Mouse (Mus musculus) gastrocnemius, postnatal 36 days (tissue): ENCODE data around the gene Gtdc1. TPM values are rescaled to one million over a fixed set of nuclear protein-coding genes. Genes with fewer than 3 reads are reported as not detected.
A peak's percentile ranks its signal among the peaks of the same experiment; 100 is the strongest.

ENCODE experiments used
- DNase-seq, 2 experiments: peaks; one replicate each; pipeline ENCODE4 v3.0.0; 2022
- intact Hi-C: fragments of 180-260 bp; cut with DNase I; formaldehyde crosslinking; loops from one replicate; pipeline ENCODE4 v1.15.1; 2025
- total RNA-seq, 2 experiments: library from RNA; stranded (reverse); gene quantifications; 2 replicates each; pipeline ENCODE4 v1.2.3; 2021

Gtdc1 gene
- total RNA-seq, 2 experiments from 2014 or later, result 22.9 to 28.9 TPM

DNA sequence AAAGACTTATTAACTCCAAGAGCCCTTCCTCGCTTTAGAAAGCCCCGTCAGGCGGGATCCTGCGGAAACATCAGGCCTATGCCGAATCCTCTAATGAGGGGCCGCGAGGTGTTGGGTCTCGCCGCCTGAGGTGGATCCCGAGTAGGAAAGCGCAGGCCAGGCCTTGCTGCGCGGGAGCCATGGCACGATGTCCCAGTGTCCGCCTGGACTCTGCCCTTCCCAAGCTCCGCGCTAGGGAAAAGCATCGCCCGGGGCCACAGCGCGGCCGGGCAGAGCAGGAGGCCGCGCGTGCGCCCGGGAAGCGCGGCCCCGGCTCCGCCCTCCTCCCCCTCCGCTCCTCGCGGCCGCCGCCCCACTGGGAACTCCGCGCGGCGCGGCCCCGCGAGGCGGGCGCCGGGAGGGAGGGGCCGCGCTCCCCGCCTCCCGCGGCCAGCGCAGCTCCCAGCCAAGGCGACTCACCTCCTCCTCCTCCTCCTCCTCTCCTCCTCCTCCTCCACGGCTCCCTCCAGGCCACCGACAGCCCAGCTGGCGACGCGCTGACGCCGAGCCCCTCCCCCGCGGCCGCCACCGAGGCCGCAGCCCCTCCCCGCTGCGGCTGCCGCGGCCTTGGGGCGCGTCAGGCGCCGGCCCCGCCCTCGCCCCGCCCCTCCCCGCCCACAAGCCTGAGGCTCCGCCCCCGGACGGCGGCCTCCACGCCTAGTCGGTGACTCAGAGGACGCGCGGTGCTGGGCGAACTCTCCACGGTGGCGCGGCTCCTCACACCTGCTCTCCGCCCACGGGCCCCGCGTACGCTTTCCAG lies 575 bp downstream of the Gtdc1 start:
- intact Hi-C loops, result loop anchor here (2.0 kb wide), 2 partner anchors 182 to 190 kb away; partner anchors contain the start of gene Zeb2
- peak; percentile 82 to 85 for DNase-seq

DNA sequence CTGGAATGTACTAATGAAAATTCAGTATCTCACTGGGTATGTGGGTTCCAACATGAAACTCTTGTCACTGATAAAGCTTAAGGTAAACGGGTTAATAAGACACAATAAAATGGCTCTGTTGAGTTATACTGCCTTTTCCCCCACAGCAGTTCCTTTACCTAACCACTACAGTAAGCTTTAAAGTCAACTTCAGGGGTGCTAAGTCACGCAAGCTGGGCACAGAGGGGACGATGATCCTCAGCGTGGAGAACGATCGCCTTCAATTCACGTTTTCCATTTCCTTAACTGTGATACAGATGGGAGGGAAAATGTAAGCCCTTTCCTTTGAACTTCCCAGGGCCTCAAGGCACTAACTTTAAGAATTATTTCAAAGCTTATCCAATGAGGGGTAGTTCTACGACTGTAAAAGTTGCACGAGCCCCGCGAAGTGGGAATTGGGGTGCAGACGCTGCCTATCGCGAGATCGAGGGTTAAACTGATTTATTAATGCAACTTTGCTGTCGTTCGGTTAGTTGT lies 1.2 kb downstream of the Gtdc1 start:
- intact Hi-C loops, result loop anchor here (2.0 kb wide), 2 partner anchors 183 to 191 kb away; partner anchors contain the start of gene Zeb2
- no peak for DNase-seq

DNA sequence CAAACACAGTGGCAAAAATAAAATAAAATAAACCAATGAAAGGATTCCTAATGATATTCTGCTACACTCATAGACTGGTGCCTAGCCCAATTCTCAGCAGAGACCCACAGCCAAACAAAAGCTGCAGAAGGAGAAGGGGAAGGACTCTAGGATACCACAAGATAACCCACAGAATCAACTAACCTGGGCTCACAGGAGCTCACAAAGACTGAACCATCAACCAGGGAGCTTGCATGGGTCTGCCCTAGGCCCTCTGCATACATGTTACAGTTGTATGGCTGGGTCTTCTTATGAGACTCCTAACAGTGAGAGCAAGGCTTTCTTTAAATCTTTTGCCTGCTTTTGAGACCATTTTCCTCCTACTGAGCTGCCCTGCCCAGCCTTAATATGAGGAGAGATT lies 2.8 kb downstream of the Gtdc1 start:
- intact Hi-C loops, result no loop called here
- DNase-seq, result no peak

DNA sequence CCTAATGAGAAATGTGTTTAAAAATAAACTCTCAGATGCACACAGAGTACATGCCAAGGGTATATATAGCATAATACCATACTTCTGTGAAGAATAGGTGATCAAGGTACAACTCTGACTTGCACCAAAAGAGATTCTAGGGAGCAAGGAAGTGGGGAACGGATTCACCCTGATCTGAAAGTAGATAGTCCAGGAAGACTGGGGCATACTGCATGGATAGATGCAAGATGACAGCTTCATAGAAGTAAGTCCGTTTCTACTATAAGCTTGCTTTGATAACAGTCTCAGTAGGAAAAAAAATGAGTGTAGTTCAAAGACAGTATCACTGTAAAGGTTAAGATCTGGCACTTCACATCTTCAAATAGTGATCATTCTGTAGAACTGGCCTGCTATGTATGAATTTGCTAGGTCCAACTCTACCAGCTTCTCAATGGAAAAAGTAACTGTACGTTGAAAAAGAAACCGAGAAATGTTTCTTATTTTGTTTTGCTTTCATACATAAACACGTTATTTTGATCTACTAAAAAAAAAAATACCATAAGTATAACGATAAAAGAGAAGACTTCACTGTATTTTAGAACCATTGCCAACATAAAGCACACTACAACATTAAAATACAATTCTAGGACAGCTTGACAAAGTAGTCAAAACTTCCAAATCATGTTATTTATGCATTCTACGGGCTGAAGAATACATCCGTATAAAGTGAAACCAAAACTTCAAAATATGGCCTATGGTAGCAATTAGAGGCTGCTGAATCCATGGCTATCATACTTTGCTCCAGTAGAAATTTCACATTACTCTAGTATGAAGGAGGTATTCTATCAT lies 4.2 kb downstream of the Gtdc1 start:
- intact Hi-C loops, result no loop called here
- no peak for DNase-seq

DNA sequence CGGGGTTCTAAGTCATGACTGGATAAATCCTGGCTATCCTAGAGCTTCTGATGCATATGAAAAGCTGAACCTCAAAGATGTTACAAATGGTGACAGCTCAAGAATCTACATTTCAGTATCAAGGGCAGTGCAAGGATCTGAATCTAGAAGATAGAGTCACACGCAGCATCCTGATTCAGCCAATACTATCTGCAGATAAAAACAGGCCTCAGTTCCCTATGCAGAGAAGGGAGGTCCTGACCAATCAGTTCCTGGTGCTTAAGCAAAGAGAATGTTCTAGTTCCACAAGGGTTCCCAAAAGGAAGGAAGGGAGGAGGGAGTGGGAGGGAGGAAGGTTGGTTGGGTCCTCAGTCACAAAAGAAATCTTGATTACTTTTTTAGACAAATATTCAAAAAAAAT lies 5.0 kb downstream of the Gtdc1 start:
- intact Hi-C loops, result no loop called here
- no peak for DNase-seq

DNA sequence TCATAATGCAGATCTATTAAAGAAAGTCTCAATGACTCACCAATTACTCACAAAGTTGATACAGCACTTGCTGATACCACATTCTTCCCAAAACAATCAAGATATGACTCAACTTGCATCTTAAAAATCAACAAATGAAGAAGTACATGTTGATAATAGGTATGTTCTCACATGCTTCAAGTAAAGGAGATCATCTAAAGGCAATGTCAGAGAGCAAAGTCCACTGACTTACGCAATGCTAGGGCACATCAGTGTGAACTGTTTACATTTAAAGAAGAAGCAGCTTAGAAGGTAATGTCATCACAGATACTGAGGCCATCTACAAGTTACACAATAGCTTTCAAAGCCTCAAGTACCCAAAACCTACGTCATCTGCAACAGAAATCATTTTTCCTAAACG lies 7.0 kb downstream of the Gtdc1 start:
- intact Hi-C loops, result no loop called here
- DNase-seq, result no peak

DNA sequence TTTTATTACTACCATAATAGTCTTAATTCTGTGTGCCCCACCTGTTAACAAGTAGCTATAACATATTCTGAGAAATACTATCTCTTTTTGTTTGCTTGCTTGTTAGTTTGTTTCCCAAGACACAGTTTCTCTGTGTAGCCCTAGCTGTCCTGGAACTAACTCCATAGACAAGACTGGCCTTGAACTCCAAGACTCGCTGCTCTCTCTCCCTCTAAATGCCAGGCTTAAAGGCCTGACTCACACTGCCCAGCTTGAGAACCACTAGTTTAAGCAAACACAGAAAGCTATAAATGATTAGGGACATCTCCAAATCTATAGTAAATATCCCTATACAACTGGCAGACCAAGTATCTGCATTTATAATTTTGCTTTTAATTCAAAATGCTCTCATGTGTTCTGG lies 8.1 kb downstream of the Gtdc1 start:
- intact Hi-C loops, result no loop called here
- DNase-seq, result no peak

DNA sequence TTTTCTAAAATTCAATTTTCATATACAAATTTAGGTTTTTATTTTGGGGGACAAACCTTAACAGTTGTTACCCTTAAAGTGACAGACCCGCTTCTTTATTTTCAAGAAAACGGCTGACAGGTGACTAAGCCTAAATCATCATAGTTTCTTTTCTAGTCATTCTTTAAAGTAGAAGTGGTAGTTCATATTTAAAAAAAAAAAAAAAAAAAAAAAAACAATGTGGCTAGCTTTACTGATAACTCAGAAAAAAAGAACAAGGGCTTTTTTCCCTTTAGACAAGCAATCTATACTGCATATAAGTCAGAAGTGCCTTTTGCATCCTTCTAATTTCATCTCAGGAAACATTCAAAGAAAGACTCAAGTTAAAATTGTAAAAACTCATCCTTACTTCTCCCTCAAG lies 8.7 kb downstream of the Gtdc1 start:
- intact Hi-C loops, result no loop called here
- DNase-seq, result no peak

DNA sequence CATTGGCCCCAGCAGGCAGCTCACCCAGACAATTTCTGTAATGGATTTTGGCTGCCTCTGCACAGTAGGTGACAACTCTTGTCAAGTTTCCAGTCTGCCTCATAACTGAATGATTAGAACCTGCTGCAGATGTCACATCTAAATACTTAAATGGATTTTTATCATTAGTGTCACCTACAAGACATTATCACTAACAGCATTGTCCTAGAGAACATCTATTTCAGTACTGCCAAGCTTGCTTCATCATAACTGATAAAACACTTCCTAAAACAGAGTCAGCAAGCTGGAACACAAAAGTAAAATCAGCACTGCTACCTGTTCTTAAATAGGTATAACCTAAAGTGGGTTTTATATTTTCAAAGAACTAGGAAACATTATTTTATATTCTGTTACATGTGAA lies 11.2 kb downstream of the Gtdc1 start:
- no peak for DNase-seq
- intact Hi-C loops, result no loop called here

DNA sequence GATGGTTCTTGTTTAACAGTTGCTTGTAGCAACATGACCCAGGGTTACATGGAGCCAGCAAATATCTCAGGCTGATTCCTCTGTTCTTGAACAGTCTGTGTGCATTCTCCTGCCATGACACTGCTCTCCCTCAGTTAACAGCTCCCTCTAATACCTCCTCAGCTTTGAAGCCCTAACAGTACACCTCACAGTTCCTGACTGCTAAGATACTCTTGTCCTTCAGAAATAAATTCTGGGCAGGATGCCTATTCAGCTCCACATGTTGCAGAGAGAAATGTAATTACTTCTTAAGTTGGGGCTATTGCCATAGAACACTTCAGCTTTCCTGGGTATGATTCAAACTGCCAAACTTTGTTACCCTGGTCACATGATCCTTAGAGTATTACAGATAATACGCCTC lies 29.7 kb downstream of the Gtdc1 start:
- no peak for DNase-seq
- intact Hi-C loops, result no loop called here

DNA sequence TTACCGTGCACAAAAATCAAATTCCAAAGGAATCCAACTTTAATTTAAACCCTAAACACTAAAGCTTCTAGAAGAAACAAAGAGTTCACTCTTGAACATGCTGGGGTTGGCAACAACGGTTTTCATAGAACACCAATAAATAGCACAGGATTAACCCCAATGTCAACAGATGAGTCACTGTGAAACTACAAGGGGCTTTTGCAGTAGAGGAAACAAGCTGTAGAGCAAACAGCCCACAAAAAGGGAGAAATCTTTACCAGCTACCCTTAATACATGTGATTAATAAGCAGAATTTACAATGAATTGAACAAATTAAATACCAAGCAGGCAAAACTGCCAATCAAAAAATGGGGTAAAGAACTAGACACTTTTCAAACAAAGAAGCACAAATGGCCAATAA lies 53.7 kb downstream of the Gtdc1 start:
- DNase-seq, result no peak
- intact Hi-C loops, result no loop called here

DNA sequence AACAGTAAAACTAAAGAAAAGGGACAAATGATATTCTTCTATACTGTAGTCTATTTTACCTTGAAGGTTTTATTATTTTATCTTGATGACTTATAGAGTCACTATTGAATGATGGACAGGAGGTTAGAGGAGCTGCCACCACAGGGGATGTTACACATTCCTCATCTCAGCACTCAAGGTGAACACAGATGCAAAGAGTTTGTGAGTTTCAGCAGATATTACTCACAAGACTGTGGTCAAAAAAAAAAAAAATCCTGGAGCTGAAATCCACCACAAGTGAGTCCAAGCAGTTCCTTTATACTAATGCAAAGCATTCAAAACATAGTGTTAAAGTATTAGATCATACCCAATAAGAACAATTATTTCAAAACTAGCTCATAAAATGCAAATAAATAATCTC lies 62.7 kb downstream of the Gtdc1 start:
- intact Hi-C loops, result no loop called here

DNA sequence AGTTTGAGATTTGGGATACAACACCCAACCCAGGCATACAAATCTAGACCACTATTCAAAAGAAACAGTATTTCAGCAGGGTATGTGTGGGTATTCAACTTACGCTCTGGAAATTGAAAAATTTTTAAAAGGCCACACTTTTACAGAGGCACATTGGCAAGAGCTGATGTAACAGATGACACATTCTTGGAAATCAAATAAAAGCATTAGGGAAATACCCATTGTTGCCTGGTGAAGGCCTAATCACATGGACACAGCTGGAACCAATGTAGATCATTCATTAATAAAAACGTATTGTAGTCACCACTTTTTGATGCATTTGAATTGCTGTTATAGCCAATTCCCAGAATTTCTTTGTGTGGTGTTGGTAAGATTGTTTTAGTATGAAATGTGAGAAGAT lies 73.0 kb downstream of the Gtdc1 start:
- no peak for DNase-seq
- intact Hi-C loops, result no loop called here

More for the DNA sequence above, 62.7 kb downstream of the Gtdc1 start:
- DNase-seq, result no peak

DNA sequence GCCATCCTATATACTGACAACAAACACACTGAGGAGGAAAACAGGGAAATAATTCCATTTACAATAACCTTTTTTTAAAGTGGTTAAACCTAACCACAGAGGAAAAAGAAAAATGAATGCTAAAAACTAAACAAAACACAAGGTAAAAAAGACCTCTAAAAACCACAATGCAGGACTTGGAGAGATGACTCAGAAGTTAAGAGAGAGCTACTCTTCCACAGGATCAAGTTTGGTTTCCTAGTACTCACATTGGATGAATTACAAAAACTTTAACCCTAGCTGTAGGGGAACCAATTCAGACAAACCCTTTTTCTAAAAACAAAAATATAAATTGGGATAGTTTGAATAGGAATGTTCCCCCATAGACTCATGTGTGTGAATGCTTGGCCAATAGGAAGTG lies 77.8 kb downstream of the Gtdc1 start:
- no peak for DNase-seq

DNA sequence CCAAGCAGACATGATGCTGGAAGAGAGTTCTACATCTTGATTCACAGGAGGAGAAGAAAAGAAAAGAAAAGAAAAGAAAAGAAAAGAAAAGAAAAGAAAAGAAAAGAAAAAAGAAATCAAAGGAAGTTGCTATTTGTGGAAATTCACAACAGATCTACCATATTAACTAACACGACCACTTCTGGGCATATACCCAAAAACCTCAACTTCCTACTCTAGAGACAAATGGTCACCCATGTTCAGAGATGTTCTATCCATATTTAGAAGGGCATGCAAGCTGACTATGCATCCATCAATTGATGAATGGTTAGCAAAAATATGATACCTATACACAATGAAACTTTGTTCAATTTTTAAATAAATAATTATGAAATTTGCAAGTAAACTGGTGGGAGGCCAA lies 79.3 kb downstream of the Gtdc1 start:
- intact Hi-C loops, result no loop called here
- DNase-seq, result no peak

More for the DNA sequence above, 77.8 kb downstream of the Gtdc1 start:
- intact Hi-C loops, result no loop called here

DNA sequence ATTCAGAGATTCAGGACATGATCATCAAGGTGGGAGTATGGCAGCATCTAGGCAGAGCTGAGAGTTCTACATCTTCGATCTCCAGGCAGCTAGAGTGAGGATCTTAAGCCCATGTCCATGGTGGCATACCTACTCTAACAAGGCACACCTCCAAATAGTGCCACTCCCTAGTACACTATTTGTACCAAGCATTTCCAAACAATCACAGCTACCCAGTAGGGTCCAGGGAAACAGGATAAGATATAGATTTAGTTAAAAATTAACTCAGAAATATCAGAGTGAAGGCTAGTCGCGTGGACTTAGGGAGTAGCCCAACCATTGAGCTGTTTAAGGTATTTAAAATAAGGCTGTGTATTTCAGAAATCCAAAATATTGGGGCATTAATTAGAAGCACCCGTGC lies 82.0 kb downstream of the Gtdc1 start:
- intact Hi-C loops, result no loop called here
- DNase-seq, result no peak

DNA sequence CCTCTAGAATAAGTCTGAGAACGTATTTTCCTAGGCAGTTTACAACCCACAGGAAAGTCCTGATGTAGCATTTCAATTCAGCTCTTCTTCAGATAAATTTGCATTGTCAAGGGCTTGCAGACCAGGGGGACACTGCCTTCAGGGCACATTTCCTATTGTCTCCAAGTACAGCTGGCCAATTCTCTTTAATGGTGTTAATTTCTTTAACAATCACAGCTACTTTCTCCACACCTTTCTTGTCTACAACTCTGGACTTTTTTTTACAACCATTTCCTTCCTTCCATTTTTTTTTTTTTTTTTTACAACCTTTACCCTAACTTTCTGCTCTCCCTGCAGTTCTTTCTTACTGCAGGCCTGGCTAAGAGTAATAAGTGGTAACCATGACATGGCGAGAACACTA lies 97.7 kb downstream of the Gtdc1 start:
- DNase-seq, result no peak
- intact Hi-C loops, result no loop called here

DNA sequence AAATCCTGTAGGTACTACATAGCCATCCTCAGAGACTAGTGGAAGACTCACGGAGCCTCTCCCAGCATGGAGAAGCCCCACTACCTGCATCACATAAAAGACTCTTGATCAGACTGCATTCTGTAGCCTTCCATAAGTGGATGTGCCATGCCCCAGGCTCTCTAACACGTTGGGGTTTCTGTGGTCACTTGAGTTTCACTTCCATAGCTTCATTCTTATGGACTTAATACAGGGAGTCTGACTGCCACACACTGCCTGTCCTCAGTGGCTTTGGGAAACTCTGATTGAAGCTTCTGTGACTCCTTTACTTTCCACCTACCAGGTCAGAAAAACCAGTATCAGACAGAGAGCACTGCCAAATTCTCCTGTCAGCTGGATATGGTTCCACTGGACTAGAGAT lies 98.1 kb downstream of the Gtdc1 start:
- DNase-seq, result no peak
- intact Hi-C loops, result no loop called here

DNA sequence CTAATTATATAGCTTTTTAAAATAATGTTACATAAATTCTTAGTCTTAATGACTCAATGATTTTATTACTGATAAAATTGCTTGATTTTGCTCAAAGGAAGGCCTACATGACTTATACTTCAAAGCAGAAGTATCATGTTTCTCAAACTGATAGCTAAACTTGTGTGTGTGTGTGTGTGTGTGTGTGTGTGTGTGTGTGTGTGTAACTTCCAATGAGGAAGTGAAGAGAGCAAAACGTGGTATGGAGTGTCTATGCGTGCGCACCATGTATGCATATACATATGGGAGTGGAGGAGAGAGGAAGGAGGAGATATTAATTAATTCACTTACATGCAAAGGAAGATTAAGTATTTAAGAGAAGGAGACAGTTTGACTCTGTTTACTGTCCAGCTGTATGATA lies 100.8 kb downstream of the Gtdc1 start:
- intact Hi-C loops, result no loop called here
- DNase-seq, result no peak

DNA sequence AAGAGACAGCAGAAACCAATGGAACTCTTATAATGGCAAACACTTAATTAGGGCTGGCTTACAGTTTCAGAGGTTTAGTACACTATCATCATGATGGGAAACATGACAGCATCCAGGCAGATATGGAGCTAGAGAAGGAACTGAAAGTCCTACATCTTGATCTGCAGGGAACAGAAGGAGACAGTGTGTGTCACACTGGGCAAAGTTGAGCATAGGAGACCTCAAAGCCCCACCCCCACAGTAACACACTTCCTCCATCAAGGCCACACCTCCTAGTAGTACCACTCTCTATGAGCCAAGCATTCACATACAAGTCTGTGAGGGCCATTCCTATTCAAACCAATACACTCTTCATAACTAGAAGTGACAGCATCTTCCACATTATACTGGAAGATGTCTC lies 109.7 kb downstream of the Gtdc1 start:
- no peak for DNase-seq
- intact Hi-C loops, result no loop called here

DNA sequence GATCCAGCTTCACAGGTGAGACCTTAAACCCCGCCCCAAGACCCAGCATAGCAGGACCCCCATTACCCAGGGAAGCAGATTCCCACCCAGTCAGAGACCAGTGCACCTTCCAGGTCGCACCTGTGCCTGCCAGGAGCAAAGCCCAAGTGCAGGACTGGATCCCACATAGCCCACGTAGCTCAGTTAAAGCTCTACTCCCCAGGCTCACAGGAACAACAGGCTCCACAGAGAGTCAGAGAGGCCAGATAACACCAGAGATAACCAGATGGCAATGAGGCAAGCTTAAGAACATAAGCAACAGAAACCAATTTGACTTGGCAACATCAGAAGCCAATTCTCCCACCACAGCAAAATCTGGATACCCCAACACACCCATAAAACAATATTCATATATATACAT lies 113.7 kb downstream of the Gtdc1 start:
- intact Hi-C loops, result no loop called here

DNA sequence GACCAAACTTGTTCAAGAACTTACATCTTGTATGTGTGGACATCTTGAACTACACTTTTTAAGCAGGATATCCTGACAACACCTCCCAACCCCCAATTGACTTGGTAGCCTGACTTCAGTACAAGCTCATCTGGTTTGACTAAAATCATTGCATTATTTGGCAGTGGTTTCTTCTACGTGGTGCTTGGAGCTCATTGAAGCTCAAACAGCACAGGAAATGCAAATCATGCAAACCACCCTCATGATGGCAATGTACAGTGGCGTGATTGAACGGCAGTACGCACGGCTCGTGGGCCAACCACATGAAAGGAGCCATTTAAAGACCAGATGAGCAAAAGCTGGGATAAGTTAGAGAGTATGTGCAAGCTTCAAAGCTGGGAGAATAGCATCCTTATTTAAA lies 123.0 kb downstream of the Gtdc1 start:
- intact Hi-C loops, result no loop called here
- no peak for DNase-seq

More for the DNA sequence above, 113.7 kb downstream of the Gtdc1 start:
- no peak for DNase-seq
